Mouse (Mus musculus) frontal cortex, adult (tissue): Measurements from ENCODE around the gene Armc3.

Experiments used
- ATAC-seq: cut with Nextera tagmentation; 2 replicates; pipeline ENCODE4 v1.9.2; 2017; ENCODE audit warnings: mild to moderate bottlenecking, moderate library complexity, mixed read lengths; ENCODE audit not compliant: low TSS enrichment

Gene Armc3

DNA sequence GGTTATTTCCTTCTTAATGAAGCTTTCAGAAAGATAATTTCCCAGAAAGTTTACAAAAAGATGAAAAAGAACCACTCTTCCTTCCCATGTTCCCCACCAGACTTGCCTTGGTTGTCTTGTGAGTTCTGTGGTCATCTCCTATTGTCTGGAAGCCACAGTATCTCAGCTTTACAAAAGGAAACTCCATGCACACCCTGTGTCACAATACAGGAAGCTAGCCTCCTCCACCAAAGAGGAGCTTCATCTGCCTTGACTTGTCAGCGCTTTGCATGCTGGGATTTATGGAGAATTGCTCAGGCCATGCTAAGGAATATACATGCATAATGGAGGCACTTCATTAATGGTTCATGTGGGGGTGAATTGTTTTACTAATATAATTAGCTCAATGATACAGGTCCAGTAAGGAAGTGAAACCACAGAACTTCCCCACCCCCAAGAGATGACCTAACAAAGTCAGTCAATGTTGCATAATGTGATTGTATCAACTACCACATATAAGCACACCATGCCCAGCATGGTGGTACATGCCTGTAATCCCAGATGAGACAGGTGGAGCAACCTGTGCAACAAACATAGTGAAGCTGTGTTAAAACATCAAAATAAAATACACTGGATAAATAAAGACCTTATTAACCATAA lies 152.6 kb downstream of the Armc3 start:
- ATAC-seq = no peak

- no peak for ATAC-seq
Measured at GRCm38 (mm10) chr2:19353158-19353557, 154.1 kb downstream of the Armc3 start.
